Mouse (Mus musculus) urinary bladder, postnatal 36 days (tissue): Measurements from ENCODE around the gene Pitpnc1.

Source experiments
- DNase-seq, 2 experiments: peaks; one replicate each; pipeline ENCODE4 v3.0.0; 2022; ENCODE audit warnings: low spot score in 2 of 2, mixed read lengths in 1 of 2

The Pitpnc1 gene

GRCm38 (mm10) chr11:107468252-107469030 is 2.1 kb downstream of the Pitpnc1 start:
- no peak for DNase-seq

- DNase-seq = no peak
These were observed 3.7 kb downstream of the Pitpnc1 start for GRCm38 (mm10) chr11:107466611-107467391.

- no peak for DNase-seq
These were observed 4.5 kb downstream of the Pitpnc1 start for GRCm38 (mm10) chr11:107465969-107466368.

GRCm38 (mm10) chr11:107465041-107465440 is 5.5 kb downstream of the Pitpnc1 start:
- DNase-seq = no peak

- DNase-seq = no peak
These were observed 6.4 kb downstream of the Pitpnc1 start for GRCm38 (mm10) chr11:107464141-107464540.

- no peak for DNase-seq
These were observed 7.2 kb downstream of the Pitpnc1 start for GRCm38 (mm10) chr11:107463251-107463681.

GRCm38 (mm10) chr11:107462478-107462877 is 8.0 kb downstream of the Pitpnc1 start:
- no peak for DNase-seq

GRCm38 (mm10) chr11:107459828-107460227 is 10.7 kb downstream of the Pitpnc1 start:
- DNase-seq = no peak

GRCm38 (mm10) chr11:107458986-107459385 is 11.5 kb downstream of the Pitpnc1 start:
- DNase-seq = no peak

GRCm38 (mm10) chr11:107458286-107458685 is 12.2 kb downstream of the Pitpnc1 start:
- no peak for DNase-seq

GRCm38 (mm10) chr11:107457282-107457681 is 13.2 kb downstream of the Pitpnc1 start:
- no peak for DNase-seq

GRCm38 (mm10) chr11:107454546-107455462 is 15.7 kb downstream of the Pitpnc1 start:
- DNase-seq = no peak

GRCm38 (mm10) chr11:107452053-107452452 is 18.4 kb downstream of the Pitpnc1 start:
- no peak for DNase-seq

GRCm38 (mm10) chr11:107451106-107451505 is 19.4 kb downstream of the Pitpnc1 start:
- no peak for DNase-seq

GRCm38 (mm10) chr11:107450097-107450496 is 20.4 kb downstream of the Pitpnc1 start:
- no peak for DNase-seq

- peak; percentile 28 to 30 for DNase-seq
These were observed 21.2 kb downstream of the Pitpnc1 start for GRCm38 (mm10) chr11:107449169-107449910.

- DNase-seq = no peak
These were observed 22.6 kb downstream of the Pitpnc1 start for GRCm38 (mm10) chr11:107447915-107448314.

- no peak for DNase-seq
These were observed 23.1 kb downstream of the Pitpnc1 start for GRCm38 (mm10) chr11:107447349-107447748.

- no peak for DNase-seq
These were observed 23.8 kb downstream of the Pitpnc1 start for GRCm38 (mm10) chr11:107446650-107447049.

GRCm38 (mm10) chr11:107445683-107446082 is 24.8 kb downstream of the Pitpnc1 start:
- DNase-seq = no peak
